Mouse (Mus musculus): ENCODE results near the gene Dnaja2.

- no peak for TF ChIP-seq CTCF (IDR thresholded peaks at IDR 0.05; ENCODE audit: insufficient read depth, low read depth, low read length)
- no peak for TF ChIP-seq POLR2A (IDR thresholded peaks at IDR 0.05; ENCODE audit: insufficient read depth, low read depth, low read length)
Measured at GRCm38 (mm10) chr8:85530717-85531116, 24.4 kb downstream of the Dnaja2 start.
